Mouse (Mus musculus) liver, embryonic 11.5 days (tissue): Measurements from ENCODE around the gene Zfp39. TPM values are rescaled to one million over a fixed set of nuclear protein-coding genes. Genes with fewer than 3 reads are reported as not detected.

Experiments used
- ATAC-seq: fragments of 200-750 bp; cut with Nextera tagmentation; replicated peaks from 2 replicates; pipeline ENCODE4 v1.8.0; 2017; ENCODE audit warnings: moderate number of reproducible peaks, mild to moderate bottlenecking, moderate TSS enrichment, moderate library complexity; ENCODE audit not compliant: low FRiP score
- DNase-seq: peaks from one replicate; pipeline ENCODE4 v3.0.0-alpha.2; 2017; ENCODE audit warnings: low spot score
- H3K27ac ChIP-seq: fragments of 300-500 bp; sonication (generic); 2 replicates; pipeline ENCODE4 v1.5.1; 2014; ENCODE audit warnings: mild to moderate bottlenecking, low read depth, low read length, control low read depth
- H3K27me3 ChIP-seq: fragments of 300-500 bp; sonication (generic); replicated peaks from 2 replicates; pipeline ENCODE4 v1.6.1; 2014; ENCODE audit warnings: low read length, mixed read lengths; ENCODE audit not compliant: control insufficient read depth, insufficient read depth
- H3K36me3 ChIP-seq: fragments of 300-500 bp; sonication (generic); 2 replicates; pipeline ENCODE4 v1.6.1; 2014; ENCODE audit warnings: mild to moderate bottlenecking, low read length, moderate library complexity, mixed read lengths; ENCODE audit not compliant: control insufficient read depth, insufficient read depth
- H3K4me1 ChIP-seq: fragments of 300-500 bp; sonication (generic); replicated peaks from 2 replicates; pipeline ENCODE4 v1.6.1; 2014; ENCODE audit warnings: low read length, mixed read lengths; ENCODE audit not compliant: control insufficient read depth, insufficient read depth
- H3K4me2 ChIP-seq: fragments of 300-500 bp; sonication (generic); 2 replicates; pipeline ENCODE4 v1.6.1; 2014; ENCODE audit warnings: mild to moderate bottlenecking, control low read depth, moderate library complexity
- H3K4me3 ChIP-seq: fragments of 300-500 bp; sonication (generic); 2 replicates; pipeline ENCODE4 v1.5.1; 2014; ENCODE audit warnings: low read depth, low read length, control low read depth
- H3K9ac ChIP-seq: fragments of 300-500 bp; sonication (generic); 2 replicates; pipeline ENCODE4 v1.6.1; 2014; ENCODE audit warnings: low read depth, low read length, control low read depth
- H3K9me3 ChIP-seq: fragments of 300-500 bp; sonication (generic); 2 replicates; pipeline ENCODE4 v1.6.1; 2016; ENCODE audit warnings: low read length, inconsistent platforms, mixed read lengths; ENCODE audit not compliant: control insufficient read depth
- WGBS: fragments of 180-500 bp; shearing (Covaris S2); extraction: QIAGEN DNeasy Blood & Tissue Kit; methylation state at CpG from one replicate; pipeline ENCODE4 v1.1.7; 2014; 5-methylcytosine and 5-hydroxymethylcytosine counted together
- polyA plus RNA-seq: library from polyadenylated mRNA; unstranded; fragments of >200 nt; fragmentation: Nextera tagmentation; extraction: Ambion mirVana; gene quantifications from 2 replicates; pipeline ENCODE4 v1.2.1, GENCODE M21; 2014

The Zfp39 gene
- polyA plus RNA-seq, 1 experiment from 2014 or later: 10.2 TPM

DNA sequence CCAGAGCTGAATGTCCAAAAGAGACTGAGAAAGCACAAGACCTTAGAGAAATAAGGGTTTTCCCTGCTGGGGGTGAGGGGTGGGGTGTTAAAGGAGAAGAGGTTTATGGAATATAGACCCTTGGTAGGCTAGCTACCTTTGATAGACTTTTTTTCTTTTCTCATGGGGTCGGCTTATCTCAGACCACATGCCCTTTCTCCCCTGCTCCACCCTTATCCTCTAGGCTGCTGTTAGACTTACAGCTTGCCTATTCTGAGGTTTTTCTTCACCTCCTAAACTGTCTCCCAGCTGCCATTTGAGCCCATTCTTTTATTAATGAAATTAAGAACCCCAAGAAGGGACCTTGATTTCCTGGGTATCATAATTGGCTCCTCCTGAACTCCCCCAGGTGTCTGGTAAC is 9.8 kb upstream of the Zfp39 start:
- DNase-seq (peak; percentile 38), ATAC-seq (peak; percentile 79)
- H3K36me3 ChIP-seq: no peaks in the 10 kb centered on the region
- 44% methylated on average over 1 of the region's 1 CpGs for WGBS
- H3K27me3 ChIP-seq: no peaks in the 10 kb centered on the region
- peak overlapping the region; percentile 99 for H3K27ac ChIP-seq
- H3K9ac ChIP-seq: peak overlapping the region; percentile 69
- H3K4me3 ChIP-seq: peak overlapping the region; percentile 44
- peak overlapping the region; percentile 76 for H3K4me2 ChIP-seq
- peaks cover 28% of the 10 kb centered on the region for H3K4me1 ChIP-seq
- no peaks in the 10 kb centered on the region for H3K9me3 ChIP-seq

DNA sequence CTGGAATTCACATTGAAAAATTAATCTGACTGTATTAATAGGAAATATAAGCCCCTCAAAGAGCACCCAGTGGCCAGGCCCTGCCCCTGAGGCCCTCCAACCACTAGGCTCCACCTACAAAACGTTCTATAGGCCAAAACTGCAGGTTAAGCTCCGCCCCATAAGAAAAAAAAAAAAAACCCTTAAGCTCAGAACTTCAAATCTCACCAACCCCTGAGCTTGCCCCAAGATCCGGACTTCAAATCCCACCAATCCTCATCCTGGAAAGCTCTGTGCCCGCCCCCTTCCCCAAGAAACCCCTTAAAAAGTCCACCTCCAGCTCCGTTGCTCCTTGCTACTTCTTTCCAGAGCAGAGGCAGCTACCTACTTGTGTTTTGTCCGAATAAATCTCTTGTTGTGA is 813 bp upstream of the Zfp39 start:
- Histone ChIP-seq H3K9me3 (no peaks in the 10 kb centered on the region), H3K4me1 (peaks cover 10% of the 10 kb centered on the region), H3K36me3 (peaks cover 4% of the 10 kb centered on the region; the same call in 1 of the 2 replicates), H3K4me3 (peak overlapping the region; percentile 91; the same call in 1 of the 2 replicates), H3K9ac (no peak overlapping the region; the same call in 1 of the 2 replicates), H3K27ac (peak overlapping the region; percentile 93; the same call in 1 of the 2 replicates), H3K4me2 (peak overlapping the region; percentile 96), H3K27me3 (no peaks in the 10 kb centered on the region)
- WGBS: 47% methylated on average over 6 of the region's 6 CpGs
- DNase-seq: no peak
- peak; percentile 26; the same call in 1 of the 2 replicates for ATAC-seq

DNA sequence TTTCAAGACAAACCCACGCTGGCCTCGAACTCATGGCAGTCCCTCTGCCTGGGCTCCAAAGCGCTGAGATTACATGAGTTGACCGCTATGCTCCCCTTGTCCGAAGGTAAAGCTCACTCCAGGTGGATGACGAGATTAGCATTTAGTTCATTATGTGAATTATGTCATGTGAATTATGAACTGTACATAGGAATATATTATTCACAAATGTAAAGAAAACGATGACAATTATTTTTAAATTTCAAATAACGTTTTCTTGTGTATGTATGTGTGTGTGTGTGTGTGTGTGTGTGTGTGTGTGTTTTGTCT is 339 bp upstream of the Zfp39 start:
- peak overlapping the region; percentile 96 for H3K4me2 ChIP-seq
- H3K9ac ChIP-seq: peak overlapping the region; percentile 94
- WGBS: 4% methylated on average over 8 of the region's 8 CpGs
- peak overlapping the region; percentile 91 for H3K4me3 ChIP-seq
- peaks cover 4% of the 10 kb centered on the region; the same call in 1 of the 2 replicates for H3K36me3 ChIP-seq
- ATAC-seq: peak; percentile 24; the same call in 1 of the 2 replicates
- H3K27ac ChIP-seq: peak overlapping the region; percentile 93; the same call in 1 of the 2 replicates
- H3K9me3 ChIP-seq: no peaks in the 10 kb centered on the region
- H3K27me3 ChIP-seq: no peaks in the 10 kb centered on the region
- DNase-seq: no peak
- peaks cover 10% of the 10 kb centered on the region for H3K4me1 ChIP-seq

DNA sequence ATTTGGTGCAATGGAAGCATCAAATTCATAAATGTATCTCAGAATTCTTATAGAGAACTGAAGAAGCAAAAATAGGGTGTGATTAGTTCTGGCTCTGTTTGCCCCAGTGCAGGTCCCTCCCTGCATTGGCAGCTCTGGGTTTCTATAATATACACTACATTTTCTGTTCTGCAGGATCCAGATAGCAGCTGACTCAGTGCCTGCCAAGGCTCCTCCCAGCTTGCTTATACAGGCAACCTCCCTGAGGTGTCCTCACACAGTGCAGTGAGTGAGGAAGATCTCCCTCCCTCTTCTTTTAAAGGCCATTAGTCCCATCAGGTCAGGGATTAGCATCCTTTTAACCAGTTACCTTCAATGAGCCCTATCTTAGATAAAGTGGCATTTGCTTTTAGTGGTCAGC is 2.9 kb downstream of the Zfp39 start:
- Histone ChIP-seq H3K27me3 (no peaks in the 10 kb centered on the region), H3K9me3 (no peaks in the 10 kb centered on the region), H3K9ac (no peak overlapping the region), H3K4me3 (no peak overlapping the region), H3K36me3 (peaks cover 15% of the 10 kb centered on the region; the same call in 1 of the 2 replicates), H3K4me2 (peak overlapping the region; percentile 34; the same call in 1 of the 2 replicates), H3K27ac (no peak overlapping the region), H3K4me1 (peaks cover 10% of the 10 kb centered on the region)
- DNase-seq (no peak), ATAC-seq (peak; percentile 55)

DNA sequence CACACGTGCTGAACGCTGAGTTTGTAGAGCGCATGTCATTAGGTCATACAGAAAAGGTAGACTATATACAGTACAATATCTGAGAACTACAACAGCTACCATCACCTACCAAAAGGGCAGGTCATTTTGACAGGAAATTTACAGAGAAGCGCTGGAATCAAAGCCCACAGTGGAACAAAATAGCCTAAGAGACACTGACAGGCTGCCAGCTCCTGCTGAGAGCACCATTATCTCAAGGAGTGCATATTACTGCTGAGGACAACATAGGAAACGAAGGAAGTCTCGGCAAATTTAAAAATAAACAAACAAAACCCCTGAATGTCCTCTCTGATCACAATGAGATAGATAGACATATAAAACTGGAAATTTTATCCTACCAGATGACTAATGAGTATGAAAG is 6.5 kb downstream of the Zfp39 start:
- H3K27ac ChIP-seq: no peak overlapping the region
- DNase-seq: no peak
- no peak overlapping the region for H3K4me3 ChIP-seq
- H3K27me3 ChIP-seq: no peaks in the 10 kb centered on the region
- peaks cover 37% of the 10 kb centered on the region; the same call in 1 of the 2 replicates for H3K36me3 ChIP-seq
- peaks cover 6% of the 10 kb centered on the region; the same call in 1 of the 2 replicates for H3K4me1 ChIP-seq
- no peaks in the 10 kb centered on the region for H3K9me3 ChIP-seq
- no peak overlapping the region for H3K9ac ChIP-seq
- ATAC-seq: no peak
- WGBS: 88% methylated on average over 6 of the region's 6 CpGs
- no peak overlapping the region for H3K4me2 ChIP-seq

DNA sequence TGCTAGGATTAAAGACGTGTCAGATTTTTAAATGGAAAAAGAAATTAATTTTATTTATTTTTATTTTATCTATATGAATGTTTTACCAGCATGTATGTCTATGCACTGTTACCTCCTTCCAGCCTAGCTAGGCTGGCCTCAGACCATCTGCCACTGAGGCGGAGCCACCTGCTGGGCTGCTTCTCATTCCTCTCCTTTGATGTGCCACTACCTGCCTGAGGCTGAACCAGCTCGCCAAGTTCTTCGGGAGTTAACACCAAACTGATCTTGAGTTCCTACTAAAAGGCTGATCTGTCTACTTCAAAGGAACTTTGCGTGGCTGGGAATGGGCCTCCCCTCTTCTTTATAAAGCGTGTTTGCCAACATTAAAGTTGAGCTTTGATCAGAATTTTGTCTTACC is 9.6 kb downstream of the Zfp39 start:
- no peak overlapping the region for H3K9ac ChIP-seq
- H3K4me3 ChIP-seq: no peak overlapping the region
- 85% methylated on average over 6 of the region's 6 CpGs for WGBS
- no peak for DNase-seq
- no peak for ATAC-seq
- H3K27me3 ChIP-seq: no peaks in the 10 kb centered on the region
- H3K4me1 ChIP-seq: no peaks in the 10 kb centered on the region
- no peak overlapping the region for H3K4me2 ChIP-seq
- no peak overlapping the region for H3K27ac ChIP-seq
- peaks cover 58% of the 10 kb centered on the region for H3K36me3 ChIP-seq
- H3K9me3 ChIP-seq: no peaks in the 10 kb centered on the region

DNA sequence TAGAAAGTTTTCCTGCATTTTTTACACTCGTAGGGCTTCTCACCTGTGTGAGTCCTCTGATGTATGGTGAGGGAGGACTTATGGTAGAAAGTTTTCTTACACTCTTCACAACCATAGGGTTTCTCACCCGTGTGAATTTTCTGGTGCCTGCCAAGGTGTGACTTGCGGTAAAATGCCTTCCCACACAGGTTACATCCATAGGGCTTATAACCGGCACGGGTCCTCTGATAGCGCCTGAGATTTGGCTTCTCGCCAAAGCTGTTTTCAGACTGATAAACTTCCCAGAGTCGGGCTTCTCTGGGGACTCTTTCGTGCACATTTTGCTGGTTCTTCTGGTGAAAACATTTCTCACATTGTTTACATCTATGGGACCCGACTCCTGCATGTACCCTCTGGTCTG is 13.5 kb downstream of the Zfp39 start:
- WGBS: 93% methylated on average over 10 of the region's 10 CpGs

DNA sequence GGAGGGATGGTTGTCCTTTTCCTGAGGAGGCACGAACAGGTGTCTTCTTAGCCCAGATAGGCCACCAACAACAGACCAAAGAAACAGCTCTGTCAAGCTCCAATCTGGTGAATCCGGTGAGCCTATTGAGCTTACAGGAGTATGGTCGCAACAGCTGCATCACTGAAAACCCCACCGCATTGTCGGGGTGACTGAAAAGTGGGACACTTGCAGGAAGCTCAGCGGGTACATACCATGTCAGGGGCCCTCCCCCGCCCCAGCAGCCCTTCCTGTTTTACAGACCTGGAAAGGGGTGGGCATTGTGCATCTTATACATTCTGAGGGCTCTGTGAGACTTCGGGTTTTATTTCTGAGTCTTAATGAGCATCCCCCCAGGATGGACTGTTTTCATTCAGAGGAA is 20.3 kb downstream of the Zfp39 start:
- H3K27me3 ChIP-seq: no peaks in the 10 kb centered on the region
- H3K9me3 ChIP-seq: no peaks in the 10 kb centered on the region
- 86% methylated on average over 8 of the region's 8 CpGs for WGBS
- DNase-seq: no peak
- H3K4me3 ChIP-seq: no peak overlapping the region
- no peak overlapping the region for H3K4me2 ChIP-seq
- H3K4me1 ChIP-seq: no peaks in the 10 kb centered on the region
- ATAC-seq: no peak
- H3K9ac ChIP-seq: no peak overlapping the region
- H3K36me3 ChIP-seq: peaks cover 17% of the 10 kb centered on the region; the same call in 1 of the 2 replicates
- H3K27ac ChIP-seq: no peak overlapping the region

More for the DNA sequence above, 13.5 kb downstream of the Zfp39 start:
- no peaks in the 10 kb centered on the region for H3K9me3 ChIP-seq
- H3K9ac ChIP-seq: no peak overlapping the region
- H3K27me3 ChIP-seq: no peaks in the 10 kb centered on the region
- H3K4me1 ChIP-seq: no peaks in the 10 kb centered on the region
- peaks cover 50% of the 10 kb centered on the region for H3K36me3 ChIP-seq
- H3K4me3 ChIP-seq: no peak overlapping the region
- ATAC-seq (no peak), DNase-seq (no peak)
- no peak overlapping the region for H3K4me2 ChIP-seq
- H3K27ac ChIP-seq: no peak overlapping the region

DNA sequence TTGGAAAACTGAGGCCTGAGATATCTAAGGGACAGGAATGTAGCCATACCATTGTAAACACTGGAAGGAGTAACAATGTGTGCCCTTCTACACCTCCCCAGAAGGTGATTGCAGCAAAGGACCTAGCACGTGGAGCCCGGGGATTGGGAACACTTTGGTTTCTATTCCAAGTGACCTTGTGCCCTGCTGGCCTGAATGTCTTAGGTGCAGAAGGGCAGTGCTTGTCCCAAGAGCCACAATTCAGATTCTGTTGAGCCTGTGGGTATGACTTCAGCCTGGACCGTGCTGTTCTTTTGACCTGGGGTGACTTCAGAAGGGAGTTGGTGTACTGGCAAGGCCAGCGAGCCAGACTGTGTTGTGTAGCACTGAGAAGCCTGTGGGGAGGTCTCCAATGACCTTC is 33.1 kb downstream of the Zfp39 start:
- 85% methylated on average over 4 of the region's 4 CpGs for WGBS
- no peak overlapping the region for H3K4me2 ChIP-seq
- H3K27me3 ChIP-seq: no peaks in the 10 kb centered on the region
- DNase-seq: no peak
- no peak for ATAC-seq
- H3K9me3 ChIP-seq: no peaks in the 10 kb centered on the region
- H3K4me3 ChIP-seq: no peak overlapping the region
- no peak overlapping the region for H3K27ac ChIP-seq
- H3K9ac ChIP-seq: no peak overlapping the region
- H3K4me1 ChIP-seq: no peaks in the 10 kb centered on the region
- peaks cover 8% of the 10 kb centered on the region; the same call in 1 of the 2 replicates for H3K36me3 ChIP-seq
